Mouse (Mus musculus): ENCODE measurements at regions not wholly inside any gene's neighbourhood (a gene's known extent, or its start where the extent isn't known, plus 50 kb on each side); places are given as distances from the start of the nearest gene placed in this dataset.

GRCm38 (mm10) chr12:12840661-12841384 lies 100.9 kb downstream of the Mycn start:
- no peak overlapping the region for H3K27ac ChIP-seq
- H3K36me3 ChIP-seq (ENCODE audit: insufficient read depth, low read length) = no peaks in the 10 kb centered on the region
- H3K4me3 ChIP-seq (ENCODE audit: low read length) = no peak overlapping the region
- no peak for DNase-seq (ENCODE audit: low spot score)
- H3K27me3 ChIP-seq (ENCODE audit: insufficient read depth, low read length) = no peaks in the 10 kb centered on the region
- H3K4me1 ChIP-seq (ENCODE audit: insufficient read depth, low read length) = peaks cover 4% of the 10 kb centered on the region
- H3K9me3 ChIP-seq (ENCODE audit: low read length) = no peaks in the 10 kb centered on the region
- peak overlapping the region; percentile 19 for H3K4me2 ChIP-seq (ENCODE audit: low read depth, low read length)
- 0 out of 2 replicates have a peak, but pooled peaks have one; percentile 15 for ATAC-seq
- no peak for TF ChIP-seq CTCF (IDR thresholded peaks at IDR 0.05; ENCODE audit: low read depth)
- no peak overlapping the region for H3K9ac ChIP-seq (replicated peaks; ENCODE audit: low read length)
- WGBS = 16% methylated on average over 17 of the region's 17 CpGs

DNA sequence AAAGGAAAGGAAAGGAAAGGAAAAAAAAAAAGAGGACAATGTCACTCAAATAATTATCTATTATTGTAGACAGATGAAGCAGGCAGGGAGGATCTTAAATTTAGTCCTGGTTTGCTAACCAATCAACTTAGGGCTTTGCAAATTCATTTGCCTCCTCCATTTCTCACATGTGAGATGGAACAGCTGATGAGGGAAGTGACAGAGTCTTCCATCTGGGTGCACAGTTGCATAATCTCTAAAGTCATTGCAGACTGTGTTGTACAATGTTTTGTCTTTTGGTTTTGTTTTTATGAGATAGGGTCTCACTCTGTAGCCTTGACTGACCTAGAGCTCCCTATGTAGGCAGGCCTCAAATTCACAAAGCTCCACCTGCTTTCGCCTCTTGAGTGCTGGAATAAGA lies 103.9 kb downstream of the Mycn start:
- ATAC-seq (no peak), DNase-seq (ENCODE audit: low spot score) (no peak)
- no peak overlapping the region for H3K9ac ChIP-seq (replicated peaks; ENCODE audit: low read length)
- 100% methylated on average over 1 of the region's 1 CpGs for WGBS
- H3K9me3 ChIP-seq (ENCODE audit: low read length) = no peaks in the 10 kb centered on the region
- no peaks in the 10 kb centered on the region for H3K36me3 ChIP-seq (ENCODE audit: insufficient read depth, low read length)
- no peak overlapping the region for H3K27ac ChIP-seq
- no peak overlapping the region for H3K4me3 ChIP-seq (ENCODE audit: low read length)
- H3K4me1 ChIP-seq (ENCODE audit: insufficient read depth, low read length) = peaks cover 4% of the 10 kb centered on the region
- H3K27me3 ChIP-seq (ENCODE audit: insufficient read depth, low read length) = no peaks in the 10 kb centered on the region
- no peak overlapping the region for H3K4me2 ChIP-seq (ENCODE audit: low read depth, low read length)
- no peak for TF ChIP-seq CTCF (IDR thresholded peaks at IDR 0.05; ENCODE audit: low read depth)

DNA sequence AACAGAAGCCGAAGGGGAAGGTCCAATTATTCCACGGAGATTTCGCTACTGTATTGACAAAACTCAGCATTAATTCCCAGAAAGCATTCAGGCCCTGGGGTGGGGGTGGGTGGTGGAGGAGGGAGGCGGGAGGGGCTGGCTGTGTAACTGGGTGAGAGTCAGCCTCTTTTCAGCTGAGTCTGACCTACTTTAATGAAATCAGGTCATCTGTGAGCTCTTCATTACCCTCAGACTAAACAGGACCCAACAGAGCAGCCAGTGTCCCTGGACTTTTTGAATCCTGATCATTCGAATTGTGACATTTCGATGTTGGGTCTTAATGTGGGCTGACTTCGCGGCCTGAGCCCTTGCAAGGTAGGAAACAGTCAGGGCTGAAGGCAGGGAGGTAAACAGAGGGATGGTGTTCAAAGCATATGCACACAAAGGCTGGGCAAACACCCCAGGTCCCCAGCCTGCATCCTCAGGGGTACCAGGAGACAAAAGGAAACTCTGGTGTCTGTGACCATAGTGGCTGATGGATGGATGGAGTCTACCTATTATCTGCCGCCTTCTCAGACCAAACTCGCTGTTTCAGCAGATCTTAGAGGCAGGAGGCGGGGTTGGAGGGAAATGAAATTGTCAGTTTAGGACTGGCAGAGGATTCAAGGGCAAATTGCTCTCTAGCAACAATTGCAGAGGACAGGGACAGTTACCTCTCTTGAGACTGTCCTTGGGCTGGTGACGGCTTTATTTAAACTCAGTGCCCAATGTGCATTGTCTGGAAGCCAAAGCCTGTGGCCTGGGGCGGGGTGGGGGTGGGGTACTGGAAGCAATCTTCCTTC lies 113.7 kb downstream of the Mycn start:
- DNase-seq (ENCODE audit: low spot score) (peak; percentile 31), ATAC-seq (peak; percentile 83)
- Histone ChIP-seq H3K4me1 (ENCODE audit: insufficient read depth, low read length) (peaks cover 7% of the 10 kb centered on the region; the same call in 1 of the 2 replicates), H3K27ac (peak overlapping the region; percentile 65), H3K4me3 (ENCODE audit: low read length) (no peak overlapping the region), H3K36me3 (ENCODE audit: insufficient read depth, low read length) (no peaks in the 10 kb centered on the region), H3K9me3 (ENCODE audit: low read length) (no peaks in the 10 kb centered on the region), H3K9ac (replicated peaks; ENCODE audit: low read length) (no peak overlapping the region), H3K27me3 (ENCODE audit: insufficient read depth, low read length) (no peaks in the 10 kb centered on the region), H3K4me2 (ENCODE audit: low read depth, low read length) (no peak overlapping the region)
- 38% methylated on average over 13 of the region's 13 CpGs for WGBS
- no peak for TF ChIP-seq CTCF (IDR thresholded peaks at IDR 0.05; ENCODE audit: low read depth)

- no peak for DNase-seq (ENCODE audit: low spot score)
- peak overlapping the region; percentile 27; the same call in 1 of the 2 replicates for H3K27ac ChIP-seq
- TF ChIP-seq CTCF (IDR thresholded peaks at IDR 0.05; ENCODE audit: low read depth) = no peak
Observed at GRCm38 (mm10) chr12:12827379-12827778, 114.3 kb downstream of the Mycn start.

GRCm38 (mm10) chr12:12826431-12826830 lies 115.3 kb downstream of the Mycn start:
- Histone ChIP-seq H3K27ac (no peak overlapping the region), H3K4me1 (ENCODE audit: insufficient read depth, low read length) (peaks cover 7% of the 10 kb centered on the region; the same call in 1 of the 2 replicates), H3K9ac (replicated peaks; ENCODE audit: low read length) (no peak overlapping the region), H3K4me2 (ENCODE audit: low read depth, low read length) (no peak overlapping the region), H3K27me3 (ENCODE audit: insufficient read depth, low read length) (no peaks in the 10 kb centered on the region), H3K36me3 (ENCODE audit: insufficient read depth, low read length) (no peaks in the 10 kb centered on the region), H3K4me3 (ENCODE audit: low read length) (no peak overlapping the region), H3K9me3 (ENCODE audit: low read length) (no peaks in the 10 kb centered on the region)
- no peak for TF ChIP-seq CTCF (IDR thresholded peaks at IDR 0.05; ENCODE audit: low read depth)
- WGBS = 50% methylated on average over 3 of the region's 3 CpGs
- DNase-seq (ENCODE audit: low spot score) (no peak), ATAC-seq (no peak)

More at GRCm38 (mm10) chr12:12827379-12827778, 114.3 kb downstream of the Mycn start:
- no peak overlapping the region for H3K9ac ChIP-seq (replicated peaks; ENCODE audit: low read length)
- H3K27me3 ChIP-seq (ENCODE audit: insufficient read depth, low read length) = no peaks in the 10 kb centered on the region
- no peak overlapping the region for H3K4me3 ChIP-seq (ENCODE audit: low read length)
- peaks cover 7% of the 10 kb centered on the region; the same call in 1 of the 2 replicates for H3K4me1 ChIP-seq (ENCODE audit: insufficient read depth, low read length)
- no peaks in the 10 kb centered on the region for H3K9me3 ChIP-seq (ENCODE audit: low read length)
- ATAC-seq = peak; percentile 39
- no peaks in the 10 kb centered on the region for H3K36me3 ChIP-seq (ENCODE audit: insufficient read depth, low read length)
- no peak overlapping the region for H3K4me2 ChIP-seq (ENCODE audit: low read depth, low read length)
- WGBS = 51% methylated on average over 9 of the region's 9 CpGs

DNA sequence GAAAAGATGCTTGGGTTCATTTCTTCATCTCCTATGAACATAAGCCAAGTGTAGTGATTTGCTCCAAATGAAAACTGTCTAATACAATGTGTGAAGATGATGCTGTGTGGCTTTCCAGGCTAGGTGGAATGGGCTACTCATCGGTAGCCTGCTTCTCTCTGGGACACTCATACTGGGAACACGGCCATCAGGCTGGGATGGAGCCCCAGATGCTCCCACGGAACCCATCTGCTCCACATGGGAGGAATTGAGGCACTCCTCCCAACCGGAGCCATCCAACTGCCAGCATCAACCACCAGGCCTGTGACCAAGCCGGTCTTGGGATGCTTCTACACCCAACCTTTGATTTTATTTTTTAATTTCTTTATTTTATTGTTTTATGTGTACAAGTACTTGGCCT lies 115.9 kb downstream of the Mycn start:
- H3K4me3 ChIP-seq (ENCODE audit: low read length) = no peak overlapping the region
- WGBS = 52% methylated on average over 5 of the region's 5 CpGs
- no peaks in the 10 kb centered on the region for H3K27me3 ChIP-seq (ENCODE audit: insufficient read depth, low read length)
- no peaks in the 10 kb centered on the region for H3K36me3 ChIP-seq (ENCODE audit: insufficient read depth, low read length)
- ATAC-seq (no peak), DNase-seq (ENCODE audit: low spot score) (peak; percentile 56)
- no peaks in the 10 kb centered on the region for H3K9me3 ChIP-seq (ENCODE audit: low read length)
- no peak overlapping the region for H3K9ac ChIP-seq (replicated peaks; ENCODE audit: low read length)
- no peak overlapping the region for H3K4me2 ChIP-seq (ENCODE audit: low read depth, low read length)
- H3K4me1 ChIP-seq (ENCODE audit: insufficient read depth, low read length) = peaks cover 7% of the 10 kb centered on the region; the same call in 1 of the 2 replicates
- H3K27ac ChIP-seq = no peak overlapping the region
- TF ChIP-seq CTCF (IDR thresholded peaks at IDR 0.05; ENCODE audit: low read depth) = no peak

All from hindbrain, postnatal 0 days (tissue).